Mouse (Mus musculus) myocyte (in vitro differentiated cells): ENCODE measurements around the gene Styx.
"Not testable (repeated sequence)": the region's sequence is repeated elsewhere in the genome, so short reads cannot be mapped to it uniquely, and the experiment has no call there.

ENCODE experiments used
- CEBPB ChIP-seq: IDR thresholded peaks from 2 replicates; pipeline ENCODE4 v1.6.1; 2011; ENCODE audit warnings: mild to moderate bottlenecking, moderate library complexity; ENCODE audit not compliant: poor library complexity, insufficient read depth, severe bottlenecking
- E2F4 ChIP-seq: IDR thresholded peaks from one replicate; pipeline ENCODE4 v1.6.1; 2011; ENCODE audit warnings: mild to moderate bottlenecking, control low read depth, moderate library complexity; ENCODE audit not compliant: insufficient read depth
- MAX ChIP-seq: IDR thresholded peaks from one replicate; pipeline ENCODE4 v1.6.1; 2011; ENCODE audit warnings: low read depth, mild to moderate bottlenecking, control low read depth
- MYOD1 ChIP-seq, 3 experiments: IDR thresholded peaks; one replicate each; pipeline ENCODE4 v1.6.1; 2011; ENCODE audit warnings: control low read depth in 2 of 3, low read depth in 2 of 3, mild to moderate bottlenecking in 2 of 3, moderate library complexity in 1 of 3; ENCODE audit not compliant: insufficient read length in 2 of 3, control insufficient read depth in 1 of 3
- MYOG ChIP-seq, 3 experiments: IDR thresholded peaks; one replicate each; pipeline ENCODE4 v1.6.1; 2011; ENCODE audit warnings: control low read depth in 2 of 3, low read depth in 2 of 3, mild to moderate bottlenecking in 2 of 3; ENCODE audit not compliant: insufficient read length in 2 of 3, control insufficient read depth in 1 of 3, insufficient read depth in 1 of 3
- POLR2A ChIP-seq: IDR thresholded peaks from one replicate; pipeline ENCODE4 v1.6.1; 2011; ENCODE audit warnings: low read depth, mild to moderate bottlenecking, control low read depth, moderate library complexity; ENCODE audit not compliant: insufficient read length
- POLR2AphosphoS2 ChIP-seq: IDR thresholded peaks from one replicate; pipeline ENCODE4 v1.6.1; 2011; ENCODE audit warnings: low read depth, control low read depth; ENCODE audit not compliant: insufficient read length
- REST ChIP-seq: IDR thresholded peaks from one replicate; pipeline ENCODE4 v1.6.1; 2011; ENCODE audit warnings: mild to moderate bottlenecking, control low read depth, moderate library complexity; ENCODE audit not compliant: insufficient read depth, insufficient read length
- SRF ChIP-seq: IDR thresholded peaks from one replicate; pipeline ENCODE4 v1.6.1; 2011; ENCODE audit warnings: low read depth; ENCODE audit not compliant: control insufficient read depth, insufficient read length
- TCF12 ChIP-seq: IDR thresholded peaks from one replicate; pipeline ENCODE4 v1.6.1; 2011; ENCODE audit warnings: mild to moderate bottlenecking, control low read depth; ENCODE audit not compliant: poor library complexity, insufficient read depth, severe bottlenecking
- TCF3 ChIP-seq: IDR thresholded peaks from one replicate; pipeline ENCODE4 v1.6.1; 2011; ENCODE audit warnings: low read depth, control low read depth; ENCODE audit not compliant: insufficient read length
- USF1 ChIP-seq: IDR thresholded peaks from one replicate; pipeline ENCODE4 v1.6.1; 2011; ENCODE audit warnings: low read depth, mild to moderate bottlenecking, control low read depth, moderate library complexity

GRCm38 (mm10) chr14:45404813-45405212 lies 53.9 kb downstream of the Styx start, which contains the start of gene Gnpnat1:
- TF ChIP-seq POLR2A; MYOD1 (IDR thresholded peaks at IDR 0.05; ENCODE audit: control insufficient read depth in 1 of 3, insufficient read length in 2 of 3, low read depth in 2 of 3); E2F4; MAX; TCF3; TCF12; USF1; MYOG (IDR thresholded peaks at IDR 0.05; ENCODE audit: control insufficient read depth in 1 of 3, insufficient read depth in 1 of 3, insufficient read length in 2 of 3, low read depth in 2 of 3); SRF; CEBPB; REST; POLR2AphosphoS2: not testable (repeated sequence)
